Mouse (Mus musculus): ENCODE measurements around the gene Rps2.

- TF ChIP-seq CTCF (IDR thresholded peaks at IDR 0.05; ENCODE audit: insufficient read depth, low read depth, low read length) (no peak), POLR2A (IDR thresholded peaks at IDR 0.05; ENCODE audit: insufficient read depth, low read depth, low read length) (no peak)
These were observed 9.7 kb downstream of the Rps2 start, which contains the start of gene Rpl3l for GRCm38 (mm10) chr17:24727618-24728017.

Data from olfactory bulb, adult 2 months (tissue).